Mouse (Mus musculus) ES-Bruce4 (cell line): ENCODE data around the gene Grb2. TPM values are rescaled to one million over a fixed set of nuclear protein-coding genes. Genes with fewer than 3 reads are reported as not detected.

Source experiments
- H3K27ac ChIP-seq: 2 replicates; pipeline ENCODE4 v1.5.1; 2012; ENCODE audit warnings: low read length, inconsistent platforms; ENCODE audit not compliant: insufficient read depth
- H3K27me3 ChIP-seq: 2 replicates; pipeline ENCODE4 v1.6.1; 2012; ENCODE audit warnings: mild to moderate bottlenecking, low read length, inconsistent platforms; ENCODE audit not compliant: control insufficient read depth, poor library complexity, insufficient read depth, severe bottlenecking
- H3K36me3 ChIP-seq: 2 replicates; pipeline ENCODE4 v1.6.1; 2012; ENCODE audit warnings: inconsistent platforms, mild to moderate bottlenecking, low read length, moderate library complexity; ENCODE audit not compliant: control insufficient read depth, poor library complexity, insufficient read depth, severe bottlenecking
- H3K4me1 ChIP-seq: one replicate; pipeline ENCODE4 v1.8.1; 2011; ENCODE audit warnings: low read length; ENCODE audit not compliant: control insufficient read depth, insufficient read depth
- H3K4me3 ChIP-seq: 2 replicates; pipeline ENCODE4 v1.5.1; 2011; ENCODE audit warnings: low read depth, mild to moderate bottlenecking, low read length
- H3K9ac ChIP-seq: 2 replicates; pipeline ENCODE4 v1.6.1; 2012; ENCODE audit warnings: low read depth, mild to moderate bottlenecking, inconsistent platforms; ENCODE audit not compliant: poor library complexity, severe bottlenecking
- H3K9me3 ChIP-seq: replicated peaks from 2 replicates; pipeline ENCODE4 v1.6.1; 2012; ENCODE audit warnings: mild to moderate bottlenecking, low read length, inconsistent platforms; ENCODE audit not compliant: control insufficient read depth, poor library complexity, insufficient read depth, severe bottlenecking
- CTCF ChIP-seq: IDR thresholded peaks from one replicate; pipeline ENCODE4 v1.8.1; 2011; ENCODE audit warnings: low read depth, low read length
- EP300 ChIP-seq: IDR thresholded peaks from 2 replicates; pipeline ENCODE4 v1.6.1; 2011; ENCODE audit warnings: low read depth, low read length; ENCODE audit not compliant: insufficient read depth
- POLR2A ChIP-seq: IDR thresholded peaks from one replicate; pipeline ENCODE4 v1.8.1; 2011; ENCODE audit warnings: low read length; ENCODE audit not compliant: insufficient read depth
- polyA plus RNA-seq: library from polyadenylated mRNA; stranded (reverse); fragments of >200 nt; gene quantifications from 2 replicates; pipeline ENCODE4 v1.2.4, GENCODE M21; 2011; ENCODE audit warnings: low read depth; ENCODE audit not compliant: missing spikeins, insufficient read depth, insufficient read length

The Grb2 gene
- polyA plus RNA-seq, 1 experiment = 75.0 TPM

DNA sequence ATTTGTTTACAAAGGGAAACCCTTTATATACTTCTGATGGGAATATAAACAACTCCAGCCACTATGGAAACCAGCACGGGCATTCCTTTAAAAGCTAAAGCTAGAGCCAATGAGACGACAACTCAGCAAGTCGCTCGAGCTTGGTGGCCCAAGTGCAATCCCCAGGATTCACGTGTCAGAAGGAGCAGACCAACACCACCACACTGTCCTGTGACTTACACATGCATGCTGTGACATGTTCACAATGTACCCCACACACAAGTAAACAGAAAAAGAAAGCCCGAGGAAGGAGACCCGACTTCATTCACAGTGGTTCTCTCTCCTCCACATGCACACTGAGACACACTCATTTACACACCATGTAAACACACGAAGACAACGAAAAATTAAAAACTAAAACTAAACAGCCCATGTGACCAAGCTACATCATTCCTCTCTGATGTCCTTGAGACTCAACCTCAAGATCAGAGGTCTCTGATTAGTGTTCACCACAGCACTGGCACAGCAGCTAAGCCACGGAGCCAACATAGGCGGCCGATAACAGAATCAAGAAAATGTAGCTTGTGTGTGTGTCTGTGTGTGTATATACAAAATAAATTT lies 14.3 kb downstream of the Grb2 start:
- H3K9me3 ChIP-seq = no peaks in the 10 kb centered on the region
- H3K4me1 ChIP-seq = peaks cover 4% of the 10 kb centered on the region
- peaks cover 8% of the 10 kb centered on the region; the same call in 1 of the 2 replicates for H3K36me3 ChIP-seq
- no peaks in the 10 kb centered on the region for H3K27me3 ChIP-seq
- TF ChIP-seq EP300 = no peak
- TF ChIP-seq POLR2A = no peak
- H3K9ac ChIP-seq = no peak overlapping the region
- H3K4me3 ChIP-seq = no peak overlapping the region
- no peak overlapping the region for H3K27ac ChIP-seq

DNA sequence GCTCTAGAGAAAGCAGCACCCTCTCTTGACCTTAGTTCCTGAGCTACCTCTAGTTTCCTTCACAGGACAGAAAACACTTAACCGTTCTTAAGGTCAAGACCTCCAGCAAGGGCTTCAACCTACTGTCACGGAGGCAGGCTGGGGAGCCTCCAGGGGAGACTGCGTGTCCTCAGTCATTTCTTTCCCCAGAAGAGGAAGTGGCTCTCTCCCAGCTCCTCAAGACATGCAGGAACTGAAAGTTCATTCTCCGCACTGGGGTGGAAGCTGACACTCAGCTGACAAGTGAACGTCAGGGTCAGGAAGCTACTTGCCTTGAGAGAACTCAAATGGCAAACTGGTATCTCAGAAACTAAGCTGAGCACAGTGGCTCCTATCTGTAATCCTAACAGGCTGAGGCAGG lies 15.6 kb downstream of the Grb2 start:
- Histone ChIP-seq H3K4me3 (no peak overlapping the region), H3K9me3 (no peaks in the 10 kb centered on the region), H3K4me1 (peaks cover 4% of the 10 kb centered on the region), H3K36me3 (peaks cover 2% of the 10 kb centered on the region; the same call in 1 of the 2 replicates), H3K27me3 (no peaks in the 10 kb centered on the region), H3K27ac (no peak overlapping the region), H3K9ac (no peak overlapping the region)
- TF ChIP-seq EP300 = no peak
- TF ChIP-seq POLR2A = no peak
- no peak for TF ChIP-seq CTCF

DNA sequence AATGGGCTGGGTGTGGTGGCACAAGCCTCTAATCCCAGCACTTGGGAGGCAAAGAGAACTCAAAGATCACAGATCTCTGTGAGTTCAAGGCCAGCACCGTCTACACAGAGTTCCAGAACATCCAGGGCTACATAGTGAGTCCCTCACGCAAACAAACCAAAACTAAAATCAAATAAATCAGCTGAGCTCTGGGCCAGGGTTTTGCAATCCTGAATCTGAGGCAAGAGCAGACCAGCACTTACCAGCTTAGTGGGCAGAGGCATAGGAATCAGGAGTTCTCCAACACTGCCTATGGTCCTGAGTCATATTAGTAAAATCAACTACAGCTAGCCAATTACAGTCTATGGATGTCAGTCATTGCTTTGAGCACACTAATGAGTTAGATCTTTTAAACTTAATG lies 16.4 kb downstream of the Grb2 start:
- Histone ChIP-seq H3K27ac (no peak overlapping the region), H3K4me1 (peaks cover 4% of the 10 kb centered on the region), H3K9me3 (no peaks in the 10 kb centered on the region), H3K36me3 (no peaks in the 10 kb centered on the region), H3K9ac (no peak overlapping the region), H3K27me3 (no peaks in the 10 kb centered on the region), H3K4me3 (no peak overlapping the region)
- TF ChIP-seq POLR2A = no peak
- TF ChIP-seq EP300 = no peak
- no peak for TF ChIP-seq CTCF

DNA sequence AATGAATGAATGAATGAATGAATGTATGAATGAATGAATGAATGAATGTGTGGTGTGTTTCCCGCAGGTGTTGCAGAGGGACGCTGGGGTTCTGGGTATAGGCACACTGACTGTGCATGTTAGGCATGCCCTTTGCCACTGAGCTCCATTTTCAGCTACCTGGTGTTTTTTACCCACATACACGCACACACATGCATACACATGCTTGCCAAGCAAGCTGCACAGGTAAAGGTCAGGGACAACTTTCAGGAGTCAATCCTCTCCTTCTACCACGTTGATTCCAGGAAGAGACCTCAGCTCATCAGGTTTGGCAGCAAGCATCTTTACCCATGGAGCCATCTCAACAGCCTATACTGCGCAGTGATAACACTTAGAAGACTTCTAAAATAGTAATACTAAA lies 16.9 kb downstream of the Grb2 start:
- H3K4me3 ChIP-seq = no peak overlapping the region
- no peaks in the 10 kb centered on the region for H3K9me3 ChIP-seq
- no peak overlapping the region for H3K9ac ChIP-seq
- no peak overlapping the region for H3K27ac ChIP-seq
- no peaks in the 10 kb centered on the region for H3K36me3 ChIP-seq
- no peaks in the 10 kb centered on the region for H3K27me3 ChIP-seq
- no peak for TF ChIP-seq EP300
- TF ChIP-seq POLR2A = no peak
- TF ChIP-seq CTCF = no peak
- peaks cover 4% of the 10 kb centered on the region for H3K4me1 ChIP-seq

DNA sequence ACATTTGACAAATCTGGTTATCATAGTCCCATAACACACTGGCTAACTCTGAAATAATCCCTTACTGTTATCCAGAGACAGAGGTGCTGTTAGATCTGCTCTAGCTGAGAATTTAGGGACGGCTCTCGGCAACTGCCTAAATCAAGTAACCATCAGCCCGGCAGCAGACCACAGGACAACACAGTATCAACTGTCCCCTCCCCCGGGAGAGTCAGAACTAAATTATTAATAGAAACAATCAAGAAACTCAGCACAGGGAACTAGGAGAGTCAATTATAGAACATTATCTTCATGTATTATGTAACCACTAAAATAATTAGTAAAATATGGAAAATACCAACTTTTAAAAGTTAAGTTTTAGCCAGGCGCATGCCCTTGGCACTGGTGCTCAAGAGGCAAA lies 17.4 kb downstream of the Grb2 start:
- TF ChIP-seq POLR2A (no peak), CTCF (no peak), EP300 (no peak)
- Histone ChIP-seq H3K9ac (no peak overlapping the region), H3K4me1 (peaks cover 4% of the 10 kb centered on the region)

DNA sequence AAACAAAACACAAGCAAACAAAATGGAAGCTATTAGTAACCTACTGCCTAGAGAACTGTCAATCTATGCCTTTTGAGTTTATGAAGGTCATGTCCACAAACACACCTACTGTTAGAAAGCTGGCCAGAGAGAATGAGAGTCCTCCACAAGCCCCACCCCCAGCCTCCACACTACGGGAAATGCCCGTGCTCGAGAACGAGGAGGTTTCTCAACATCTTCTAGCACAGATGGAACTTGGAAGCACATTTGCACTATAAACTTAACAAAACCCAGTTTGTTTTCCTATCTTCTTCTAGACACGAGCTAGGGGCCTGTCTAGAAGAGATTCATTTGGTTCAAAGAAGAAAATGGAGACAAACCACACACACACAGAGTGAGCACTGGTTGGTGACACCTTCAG lies 18.0 kb downstream of the Grb2 start:
- no peak overlapping the region for H3K9ac ChIP-seq
- no peaks in the 10 kb centered on the region for H3K9me3 ChIP-seq
- no peak for TF ChIP-seq EP300
- no peak for TF ChIP-seq CTCF
- no peak for TF ChIP-seq POLR2A
- no peaks in the 10 kb centered on the region for H3K36me3 ChIP-seq
- peaks cover 4% of the 10 kb centered on the region for H3K4me1 ChIP-seq
- no peak overlapping the region for H3K4me3 ChIP-seq
- H3K27me3 ChIP-seq = no peaks in the 10 kb centered on the region
- H3K27ac ChIP-seq = no peak overlapping the region

More for the DNA sequence above, 17.4 kb downstream of the Grb2 start:
- H3K27ac ChIP-seq = no peak overlapping the region
- no peaks in the 10 kb centered on the region for H3K36me3 ChIP-seq
- H3K27me3 ChIP-seq = no peaks in the 10 kb centered on the region
- H3K9me3 ChIP-seq = no peaks in the 10 kb centered on the region
- H3K4me3 ChIP-seq = no peak overlapping the region
